Mouse (Mus musculus) intestine, postnatal 0 days (tissue): ENCODE measurements around the gene Slc7a5. TPM values are rescaled to one million over a fixed set of nuclear protein-coding genes. Genes with fewer than 3 reads are reported as not detected.

ENCODE experiments used
- ATAC-seq: fragments of 200-750 bp; cut with Nextera tagmentation; 2 replicates; pipeline ENCODE4 v1.8.0; 2017; ENCODE audit warnings: mild to moderate bottlenecking, moderate TSS enrichment, moderate library complexity
- H3K27ac ChIP-seq: fragments of 300-500 bp; sonication (generic); 2 replicates; pipeline ENCODE4 v1.5.1; 2014; ENCODE audit warnings: mild to moderate bottlenecking, low read depth, low read length, moderate library complexity
- H3K27me3 ChIP-seq: fragments of 300-500 bp; sonication (generic); replicated peaks from 2 replicates; pipeline ENCODE4 v1.6.1; 2014; ENCODE audit warnings: low read length, mixed read lengths; ENCODE audit not compliant: control insufficient read depth, insufficient read depth
- H3K36me3 ChIP-seq: fragments of 300-500 bp; sonication (generic); 2 replicates; pipeline ENCODE4 v1.6.1; 2014; ENCODE audit warnings: mild to moderate bottlenecking, moderate library complexity; ENCODE audit not compliant: control insufficient read depth, insufficient read depth
- H3K4me1 ChIP-seq: fragments of 300-500 bp; sonication (generic); replicated peaks from 2 replicates; pipeline ENCODE4 v1.6.1; 2014; ENCODE audit warnings: antibody characterized with exemption, low read length, mixed read lengths; ENCODE audit not compliant: control insufficient read depth, insufficient read depth
- H3K4me2 ChIP-seq: fragments of 300-500 bp; sonication (generic); replicated peaks from 2 replicates; pipeline ENCODE4 v1.6.1; 2014; ENCODE audit warnings: low read depth, mild to moderate bottlenecking, moderate library complexity
- H3K4me3 ChIP-seq: fragments of 300-500 bp; sonication (generic); 2 replicates; pipeline ENCODE4 v1.5.1; 2014; ENCODE audit warnings: low read depth, low read length
- H3K9ac ChIP-seq: fragments of 300-500 bp; sonication (generic); 2 replicates; pipeline ENCODE4 v1.6.1; 2014; ENCODE audit warnings: mild to moderate bottlenecking, low read depth, low read length
- H3K9me3 ChIP-seq: fragments of 300-500 bp; sonication (generic); 2 replicates; pipeline ENCODE4 v1.6.1; 2016; ENCODE audit warnings: mixed run types; ENCODE audit not compliant: control insufficient read depth
- CTCF ChIP-seq: sonication (generic); IDR thresholded peaks from 2 replicates; pipeline ENCODE4 v1.5.1; 2016; ENCODE audit warnings: low read depth, mild to moderate bottlenecking, control low read depth, antibody characterized with exemption, moderate library complexity
- WGBS: fragments of 180-500 bp; shearing (Covaris S2); extraction: QIAGEN DNeasy Blood & Tissue Kit; methylation state at CpG from one replicate; pipeline ENCODE4 v1.1.7; 2014; 5-methylcytosine and 5-hydroxymethylcytosine counted together
- polyA plus RNA-seq: library from polyadenylated mRNA; unstranded; fragments of >200 nt; fragmentation: Nextera tagmentation; extraction: Ambion mirVana; gene quantifications from 2 replicates; pipeline ENCODE4 v1.2.1, GENCODE M21; 2015

The Slc7a5 gene
- polyA plus RNA-seq, 1 experiment from 2014 or later, result 6.1 TPM

- H3K36me3 ChIP-seq, result no peaks in the 10 kb centered on the region
Observed at GRCm38 (mm10) chr8:121911400-121911799, 3.9 kb upstream of the Slc7a5 start.

DNA sequence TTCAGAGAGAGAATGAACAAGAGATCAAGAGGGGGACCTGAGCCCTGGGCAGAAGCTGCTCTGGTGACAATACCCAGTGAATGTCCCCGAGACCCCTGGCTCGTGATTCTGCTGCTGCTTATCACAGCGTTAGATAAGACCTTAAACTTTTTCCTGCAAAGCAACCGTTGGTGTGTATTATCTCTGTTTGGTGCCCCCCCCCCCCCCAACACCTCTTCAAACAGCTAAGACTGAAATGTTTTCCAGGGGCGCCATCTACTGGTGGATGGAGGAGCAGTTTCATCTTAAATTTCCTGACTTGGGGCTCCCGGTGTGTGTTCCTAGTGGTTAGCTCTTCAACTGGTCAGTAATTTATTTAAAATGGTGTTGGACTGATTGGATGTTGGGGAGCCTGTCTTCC is 2.2 kb upstream of the Slc7a5 start:
- TF ChIP-seq CTCF, result peak; percentile 85
- WGBS, result 3% methylated on average over 6 of the region's 6 CpGs

More at GRCm38 (mm10) chr8:121911400-121911799, 3.9 kb upstream of the Slc7a5 start:
- Histone ChIP-seq H3K9me3 (no peaks in the 10 kb centered on the region), H3K27me3 (no peaks in the 10 kb centered on the region), H3K4me2 (no peak overlapping the region), H3K4me1 (no peaks in the 10 kb centered on the region; the same call in 1 of the 2 replicates), H3K4me3 (no peak overlapping the region), H3K27ac (no peak overlapping the region; the same call in 1 of the 2 replicates), H3K9ac (no peak overlapping the region)
- ATAC-seq, result no peak
- no peak for TF ChIP-seq CTCF
- 84% methylated on average over 6 of the region's 6 CpGs for WGBS

GRCm38 (mm10) chr8:121909148-121909541 is 1.7 kb upstream of the Slc7a5 start:
- Histone ChIP-seq H3K27ac (no peak overlapping the region), H3K27me3 (no peaks in the 10 kb centered on the region), H3K4me2 (no peak overlapping the region), H3K4me1 (no peaks in the 10 kb centered on the region; the same call in none of the 2 replicates), H3K9ac (no peak overlapping the region), H3K9me3 (no peaks in the 10 kb centered on the region), H3K4me3 (no peak overlapping the region), H3K36me3 (no peaks in the 10 kb centered on the region)
- no peak for TF ChIP-seq CTCF
- 54% methylated on average over 8 of the region's 8 CpGs for WGBS
- ATAC-seq, result no peak

More for the DNA sequence above, 2.2 kb upstream of the Slc7a5 start:
- Histone ChIP-seq H3K27ac (no peak overlapping the region), H3K9ac (no peak overlapping the region), H3K4me2 (no peak overlapping the region), H3K36me3 (no peaks in the 10 kb centered on the region), H3K4me1 (no peaks in the 10 kb centered on the region; the same call in none of the 2 replicates), H3K4me3 (no peak overlapping the region), H3K9me3 (no peaks in the 10 kb centered on the region), H3K27me3 (no peaks in the 10 kb centered on the region)
- no peak for ATAC-seq

DNA sequence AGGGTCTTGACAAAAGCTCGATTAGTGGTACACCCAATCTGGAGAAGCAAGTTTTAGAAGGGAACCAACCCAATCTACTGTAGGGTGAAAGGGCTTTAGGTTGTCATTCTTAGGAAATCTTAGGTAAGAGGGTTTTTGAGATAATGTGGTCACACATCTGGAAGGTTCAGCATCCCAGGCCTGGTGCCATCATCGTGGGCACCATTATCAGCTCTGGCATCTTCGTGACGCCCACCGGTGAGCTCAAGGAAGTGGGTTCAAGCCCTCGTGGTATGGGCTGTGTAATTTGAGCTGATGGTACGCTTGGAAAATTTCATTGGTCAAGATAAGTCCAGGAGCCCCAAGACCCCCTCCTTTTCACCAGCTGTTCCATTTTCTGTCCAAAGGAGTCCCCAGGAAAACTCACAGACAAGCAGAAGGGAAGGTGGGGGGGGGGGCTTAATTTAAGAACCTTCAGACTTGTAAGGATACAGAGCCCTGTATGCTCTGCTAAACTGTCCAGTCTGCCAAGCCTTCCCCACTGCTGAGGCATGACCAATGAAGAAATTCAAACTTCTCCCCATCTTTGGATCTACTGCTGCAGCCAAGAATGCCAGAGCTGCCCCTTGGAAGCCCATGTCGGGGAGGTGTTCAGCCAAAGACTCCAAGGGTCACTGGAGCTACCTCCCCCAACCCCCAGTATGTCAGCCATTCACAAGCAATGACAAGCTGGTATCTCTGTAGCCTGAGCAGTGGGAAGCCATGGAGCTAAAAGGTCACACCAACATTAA is 1.1 kb upstream of the Slc7a5 start:
- Histone ChIP-seq H3K36me3 (no peaks in the 10 kb centered on the region), H3K9ac (no peak overlapping the region), H3K4me1 (no peaks in the 10 kb centered on the region; the same call in none of the 2 replicates), H3K27ac (no peak overlapping the region), H3K9me3 (no peaks in the 10 kb centered on the region), H3K4me2 (peak overlapping the region; percentile 92), H3K4me3 (no peak overlapping the region; the same call in 1 of the 2 replicates), H3K27me3 (no peaks in the 10 kb centered on the region)
- no peak for ATAC-seq
- 50% methylated on average over 8 of the region's 8 CpGs for WGBS
- no peak for TF ChIP-seq CTCF

- TF ChIP-seq CTCF, result no peak
- Histone ChIP-seq H3K4me1 (no peaks in the 10 kb centered on the region; the same call in none of the 2 replicates), H3K9ac (peak overlapping the region; percentile 54), H3K27ac (no peak overlapping the region), H3K9me3 (no peaks in the 10 kb centered on the region), H3K27me3 (no peaks in the 10 kb centered on the region), H3K36me3 (no peaks in the 10 kb centered on the region), H3K4me3 (peak overlapping the region; percentile 71), H3K4me2 (peak overlapping the region; percentile 92)
- peak; percentile 12; the same call in 1 of the 2 replicates for ATAC-seq
- WGBS, result 1% methylated on average over 72 of the region's 72 CpGs
Observed at GRCm38 (mm10) chr8:121906542-121907512, 667 bp downstream of the Slc7a5 start.

GRCm38 (mm10) chr8:121905864-121906263 is 1.6 kb downstream of the Slc7a5 start:
- Histone ChIP-seq H3K27me3 (no peaks in the 10 kb centered on the region), H3K4me3 (peak overlapping the region; percentile 71), H3K9ac (no peak overlapping the region), H3K9me3 (no peaks in the 10 kb centered on the region), H3K27ac (no peak overlapping the region), H3K4me1 (no peaks in the 10 kb centered on the region; the same call in none of the 2 replicates), H3K4me2 (peak overlapping the region; percentile 92), H3K36me3 (no peaks in the 10 kb centered on the region)
- TF ChIP-seq CTCF, result no peak
- ATAC-seq, result no peak
- 19% methylated on average over 5 of the region's 5 CpGs for WGBS
